Mouse (Mus musculus): Measurements from ENCODE around the gene Atg10.

DNA sequence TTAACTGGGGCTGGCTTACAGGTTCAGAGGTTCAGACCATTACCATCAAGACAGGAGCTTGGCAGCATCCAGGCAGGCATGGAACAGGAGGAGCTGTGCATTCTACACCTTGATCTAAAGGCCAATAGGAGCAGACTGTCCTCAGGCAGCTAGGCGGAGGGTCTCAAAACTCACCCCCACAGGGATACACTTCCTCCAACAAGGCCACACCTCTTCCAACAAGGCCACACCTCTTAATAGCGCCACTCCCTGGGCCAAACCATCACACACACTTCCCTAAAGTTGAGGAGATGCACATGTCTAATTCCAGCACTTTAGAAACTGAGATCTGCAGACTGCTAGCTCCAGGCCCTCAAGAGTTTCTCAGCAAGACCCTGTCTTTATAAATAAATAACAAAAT lies 6.1 kb downstream of the Atg10 start:
- TF ChIP-seq CTCF (IDR thresholded peaks at IDR 0.05; ENCODE audit: low read depth) (no peak), EP300 (IDR thresholded peaks at IDR 0.05; ENCODE audit: low read depth) (no peak)

Data from heart, postnatal 0 days (tissue).